Comparison of ENCODE assay signal across 8 mouse cellular contexts in the genomic region with DNA sequence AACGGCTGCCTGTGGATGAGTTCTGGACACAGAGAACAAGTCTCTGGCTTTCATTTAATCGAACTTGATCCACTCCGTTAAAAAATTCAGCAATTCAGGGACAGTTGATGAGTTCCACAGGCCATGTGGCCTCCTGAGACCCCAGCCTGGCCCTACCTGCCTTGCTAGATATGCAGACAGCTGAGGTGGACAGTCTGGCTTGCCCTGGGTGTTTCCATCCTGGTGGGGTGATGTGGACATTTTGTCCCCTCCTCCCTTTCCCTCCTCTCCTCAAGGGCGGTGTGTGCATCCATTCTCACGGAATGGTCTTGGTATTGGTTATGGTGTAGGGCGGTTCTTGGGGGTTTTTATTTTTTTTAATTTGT.
DNase-seq lines count a peak whose midpoint lies in the region; ATAC-seq and TF ChIP-seq lines count a peak whose summit lies in the region.

No protein-coding gene starts in this region.

- H3K4me3 ChIP-seq in liver, adult 2 months (ENCODE audit: insufficient read depth, low read depth, low read length): peak overlapping the region; percentile 3; the same call in 1 of the 2 replicates
- peak overlapping the region; percentile 21 for H3K4me3 ChIP-seq in embryonic facial prominence, embryonic 15.5 days (replicated peaks)
- H3K4me3 ChIP-seq in intestine, embryonic 14.5 days (ENCODE audit: low read depth, low read length): no peak overlapping the region
- H3K4me3 ChIP-seq in midbrain, postnatal 0 days (ENCODE audit: low read depth, low read length): no peak overlapping the region

- peaks cover 2% of the 10 kb centered on the region; the same call in 1 of the 2 replicates for H3K4me1 ChIP-seq in liver, adult 2 months (ENCODE audit: control insufficient read depth, insufficient read depth, low read length)
- H3K4me1 ChIP-seq in embryonic facial prominence, embryonic 15.5 days: peaks cover 39% of the 10 kb centered on the region
- H3K4me1 ChIP-seq in intestine, embryonic 14.5 days (replicated peaks; ENCODE audit: control insufficient read depth, insufficient read depth, low read length): peaks cover 25% of the 10 kb centered on the region
- H3K4me1 ChIP-seq in midbrain, postnatal 0 days (ENCODE audit: insufficient read depth, low read length): no peaks in the 10 kb centered on the region; the same call in 1 of the 2 replicates

- no peaks in the 10 kb centered on the region for H3K27me3 ChIP-seq in liver, adult 2 months (ENCODE audit: control insufficient read depth, insufficient read depth, low read length)
- no peaks in the 10 kb centered on the region for H3K27me3 ChIP-seq in embryonic facial prominence, embryonic 15.5 days
- H3K27me3 ChIP-seq in intestine, embryonic 14.5 days (replicated peaks; ENCODE audit: control insufficient read depth, insufficient read depth, low read length): no peaks in the 10 kb centered on the region
- H3K27me3 ChIP-seq in midbrain, postnatal 0 days (ENCODE audit: insufficient read depth, low read length): no peaks in the 10 kb centered on the region

- no peak for ATAC-seq in embryonic facial prominence, embryonic 15.5 days (ENCODE audit: insufficient number of reproducible peaks, low FRiP score, low TSS enrichment, low read depth)
- ATAC-seq in intestine, embryonic 14.5 days (replicated peaks; ENCODE audit: low FRiP score, low TSS enrichment, low read depth): peak; percentile 16; the same call in 1 of the 2 replicates
- ATAC-seq in midbrain, postnatal 0 days (ENCODE audit: low FRiP score): no peak
- ATAC-seq in inflammation-experienced regulatory T-cells, adult 6 months: no peak

- H3K9ac ChIP-seq in liver, adult 2 months (ENCODE audit: low read depth, low read length): peak overlapping the region; percentile 48
- H3K9ac ChIP-seq in embryonic facial prominence, embryonic 15.5 days: peak overlapping the region; percentile 9; the same call in 1 of the 2 replicates
- H3K9ac ChIP-seq in intestine, embryonic 14.5 days (ENCODE audit: low read length): peak overlapping the region; percentile 46
- no peak overlapping the region for H3K9ac ChIP-seq in midbrain, postnatal 0 days (replicated peaks; ENCODE audit: low read length, poor library complexity, severe bottlenecking)

- peak overlapping the region; percentile 21 for H3K4me2 ChIP-seq in embryonic facial prominence, embryonic 15.5 days (replicated peaks)
- peak overlapping the region; percentile 45 for H3K4me2 ChIP-seq in intestine, embryonic 14.5 days (ENCODE audit: low read length)
- no peak overlapping the region for H3K4me2 ChIP-seq in midbrain, postnatal 0 days (ENCODE audit: low read depth, low read length, poor library complexity, severe bottlenecking)

- WGBS in liver, adult 2 months: 48% methylated on average over 6 of the region's 6 CpGs
- WGBS in embryonic facial prominence, embryonic 15.5 days: 52% methylated on average over 6 of the region's 6 CpGs
- WGBS in intestine, embryonic 14.5 days: 65% methylated on average over 6 of the region's 6 CpGs
- WGBS in midbrain, postnatal 0 days: 75% methylated on average over 6 of the region's 6 CpGs

- TF ChIP-seq CTCF in liver, adult 2 months (IDR thresholded peaks at IDR 0.05; ENCODE audit: low read depth, low read length): no peak
- TF ChIP-seq CTCF in midbrain, postnatal 0 days (IDR thresholded peaks at IDR 0.05): no peak

- no peak for DNase-seq in liver, adult 2 months (ENCODE audit: extremely low read depth, low read depth, low spot score)
- DNase-seq in liver: no peak
- no peak for DNase-seq in intestine, embryonic 14.5 days (ENCODE audit: low spot score)
- no peak for DNase-seq in midbrain, postnatal 0 days (ENCODE audit: low spot score)
- no peak for DNase-seq in spleen, postnatal 36 days (ENCODE audit: low spot score in 2 of 2)
- DNase-seq in cerebellum, postnatal 10 days: no peak

- H3K27ac ChIP-seq in liver, adult 2 months (replicated peaks; ENCODE audit: insufficient read depth, low read depth, low read length): peak overlapping the region; percentile 38
- H3K27ac ChIP-seq in embryonic facial prominence, embryonic 15.5 days (replicated peaks): peak overlapping the region; percentile 92
- peak overlapping the region; percentile 93 for H3K27ac ChIP-seq in intestine, embryonic 14.5 days (ENCODE audit: low read depth)
- H3K27ac ChIP-seq in midbrain, postnatal 0 days (ENCODE audit: low read depth, low read length): peak overlapping the region; percentile 57

- H3K79me2 ChIP-seq in liver, adult 2 months (ENCODE audit: control insufficient read depth, insufficient read depth, low read length): no peaks in the 10 kb centered on the region

- H3K9me3 ChIP-seq in embryonic facial prominence, embryonic 15.5 days (replicated peaks): no peaks in the 10 kb centered on the region
- H3K9me3 ChIP-seq in intestine, embryonic 14.5 days (ENCODE audit: control insufficient read depth, low read length): no peaks in the 10 kb centered on the region
- H3K9me3 ChIP-seq in midbrain, postnatal 0 days (ENCODE audit: low read length): no peaks in the 10 kb centered on the region

- H3K36me3 ChIP-seq in liver, adult 2 months (ENCODE audit: control insufficient read depth, insufficient read depth, low read length): no peaks in the 10 kb centered on the region
- no peaks in the 10 kb centered on the region for H3K36me3 ChIP-seq in embryonic facial prominence, embryonic 15.5 days
- no peaks in the 10 kb centered on the region for H3K36me3 ChIP-seq in intestine, embryonic 14.5 days (ENCODE audit: control insufficient read depth, insufficient read depth, low read length)
- H3K36me3 ChIP-seq in midbrain, postnatal 0 days (ENCODE audit: insufficient read depth, low read length): no peaks in the 10 kb centered on the region

- TF ChIP-seq POLR2A in liver, adult 2 months (IDR thresholded peaks at IDR 0.05; ENCODE audit: extremely low read depth, insufficient read depth, low read length): no peak

Comparison
In these comparisons a context has a peak if more than half of its experiments do, and no peak if none do; other contexts are left out.
1. H3K27ac ChIP-seq: peak in every context shown above with its lines; median percentile 93 in intestine, embryonic 14.5 days; 92 in embryonic facial prominence, embryonic 15.5 days; 57 in midbrain, postnatal 0 days; 38 in liver, adult 2 months.
2. H3K4me3 ChIP-seq: peak in liver, adult 2 months (single experiment) and embryonic facial prominence, embryonic 15.5 days (single experiment); none in intestine, embryonic 14.5 days (single experiment) and midbrain, postnatal 0 days (single experiment).